Mouse (Mus musculus) hindbrain, postnatal 0 days (tissue): Measurements from ENCODE around the gene Gtf3c2. TPM values are rescaled to one million over a fixed set of nuclear protein-coding genes. Genes with fewer than 3 reads are reported as not detected.

Source experiments
- ATAC-seq: fragments of 200-750 bp; cut with Nextera tagmentation; 2 replicates; pipeline ENCODE4 v1.8.0; 2017; ENCODE audit warnings: mild to moderate bottlenecking, moderate TSS enrichment, moderate library complexity
- DNase-seq: peaks from one replicate; pipeline ENCODE4 v3.0.0-alpha.2; 2015; ENCODE audit warnings: low spot score
- H3K27ac ChIP-seq: fragments of 300-500 bp; sonication (generic); 2 replicates; pipeline ENCODE4 v1.5.1; 2014; ENCODE audit warnings: mild to moderate bottlenecking
- H3K27me3 ChIP-seq: fragments of 300-500 bp; sonication (generic); 2 replicates; pipeline ENCODE4 v1.6.1; 2014; ENCODE audit warnings: low read length, mixed read lengths; ENCODE audit not compliant: insufficient read depth
- H3K36me3 ChIP-seq: fragments of 300-500 bp; sonication (generic); 2 replicates; pipeline ENCODE4 v1.6.1; 2014; ENCODE audit warnings: low read length, mixed read lengths; ENCODE audit not compliant: insufficient read depth
- H3K4me1 ChIP-seq: fragments of 300-500 bp; sonication (generic); 2 replicates; pipeline ENCODE4 v1.6.1; 2014; ENCODE audit warnings: antibody characterized with exemption, low read length, mixed read lengths; ENCODE audit not compliant: insufficient read depth
- H3K4me2 ChIP-seq: fragments of 300-500 bp; sonication (generic); 2 replicates; pipeline ENCODE4 v1.6.1; 2014; ENCODE audit warnings: low read depth, mild to moderate bottlenecking, low read length, moderate library complexity, mixed read lengths
- H3K4me3 ChIP-seq: fragments of 300-500 bp; sonication (generic); 2 replicates; pipeline ENCODE4 v1.5.1; 2014; ENCODE audit warnings: low read length
- H3K9ac ChIP-seq: fragments of 300-500 bp; sonication (generic); replicated peaks from 2 replicates; pipeline ENCODE4 v1.6.1; 2014; ENCODE audit warnings: mild to moderate bottlenecking, low read length, moderate library complexity, mixed read lengths
- H3K9me3 ChIP-seq: fragments of 300-500 bp; sonication (generic); 2 replicates; pipeline ENCODE4 v1.6.1; 2016; ENCODE audit warnings: low read length, mixed read lengths
- CTCF ChIP-seq: IDR thresholded peaks from 2 replicates; pipeline ENCODE4 v1.5.1; 2016; ENCODE audit warnings: antibody characterized with exemption, control low read depth, low read depth
- WGBS: fragments of 180-500 bp; shearing (Covaris S2); extraction: QIAGEN DNeasy Blood & Tissue Kit; methylation state at CpG from one replicate; pipeline ENCODE4 v1.1.7; 2014; 5-methylcytosine and 5-hydroxymethylcytosine counted together
- polyA plus RNA-seq: library from polyadenylated mRNA; unstranded; fragments of >200 nt; fragmentation: Nextera tagmentation; extraction: Ambion mirVana; gene quantifications from 2 replicates; pipeline ENCODE4 v1.2.1, GENCODE M21; 2015
- total RNA-seq: library from RNA; depleted of rRNA; stranded (reverse); fragments of >200 nt; gene quantifications from 2 replicates; pipeline ENCODE4 v1.2.3, GENCODE M21; 2014

Gtf3c2 gene
- total and polyA plus RNA-seq, 2 experiments from 2014 or later, result 46.1 to 65.6 TPM

- no peak for DNase-seq
- no peak overlapping the region for H3K4me2 ChIP-seq
Measured at GRCm38 (mm10) chr5:31198170-31198569, 18.2 kb upstream of the Gtf3c2 start.

GRCm38 (mm10) chr5:31197072-31197471, 17.1 kb upstream of the Gtf3c2 start:
- Histone ChIP-seq H3K27me3 (no peaks in the 10 kb centered on the region), H3K9ac (no peak overlapping the region), H3K4me1 (peaks cover 9% of the 10 kb centered on the region), H3K27ac (no peak overlapping the region), H3K4me2 (no peak overlapping the region), H3K36me3 (peaks cover 59% of the 10 kb centered on the region), H3K9me3 (peaks cover 5% of the 10 kb centered on the region; the same call in 1 of the 2 replicates), H3K4me3 (no peak overlapping the region)
- ATAC-seq, result no peak
- WGBS, result 93% methylated on average over 12 of the region's 12 CpGs
- TF ChIP-seq CTCF, result no peak
- DNase-seq, result no peak

More at GRCm38 (mm10) chr5:31198170-31198569, 18.2 kb upstream of the Gtf3c2 start:
- H3K4me1 ChIP-seq, result peaks cover 11% of the 10 kb centered on the region; the same call in 1 of the 2 replicates
- no peak for TF ChIP-seq CTCF
- H3K27me3 ChIP-seq, result no peaks in the 10 kb centered on the region
- H3K9me3 ChIP-seq, result peaks cover 5% of the 10 kb centered on the region; the same call in 1 of the 2 replicates
- H3K36me3 ChIP-seq, result peaks cover 62% of the 10 kb centered on the region
- 83% methylated on average over 9 of the region's 9 CpGs for WGBS
- ATAC-seq, result no peak
- no peak overlapping the region for H3K27ac ChIP-seq
- H3K9ac ChIP-seq, result no peak overlapping the region
- H3K4me3 ChIP-seq, result no peak overlapping the region

DNA sequence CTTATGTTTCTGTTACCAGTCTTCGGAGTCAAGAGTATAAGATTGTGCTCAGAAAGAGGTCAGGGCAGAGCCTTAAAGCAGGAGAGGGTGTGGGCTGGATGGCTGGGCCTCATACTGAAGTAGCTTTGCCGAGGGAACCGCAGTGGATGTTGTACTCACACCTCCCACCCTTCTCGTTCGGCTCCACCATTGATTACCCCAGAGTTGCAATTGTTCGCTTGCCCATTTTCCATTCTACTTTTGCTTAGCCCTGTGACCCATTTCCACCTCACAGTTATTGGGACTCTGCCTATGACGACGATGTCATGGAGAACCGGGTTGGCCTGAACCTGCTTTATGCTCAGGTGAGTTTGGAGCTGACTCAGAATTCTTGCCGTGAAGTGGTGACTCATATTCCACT, 16.3 kb upstream of the Gtf3c2 start:
- no peaks in the 10 kb centered on the region for H3K27me3 ChIP-seq
- no peak overlapping the region for H3K4me3 ChIP-seq
- 93% methylated on average over 10 of the region's 10 CpGs for WGBS
- H3K36me3 ChIP-seq, result peaks cover 61% of the 10 kb centered on the region
- peaks cover 5% of the 10 kb centered on the region; the same call in 1 of the 2 replicates for H3K9me3 ChIP-seq
- no peak overlapping the region for H3K9ac ChIP-seq
- H3K27ac ChIP-seq, result no peak overlapping the region
- DNase-seq (no peak), ATAC-seq (no peak)
- peaks cover 13% of the 10 kb centered on the region for H3K4me1 ChIP-seq
- H3K4me2 ChIP-seq, result no peak overlapping the region
- no peak for TF ChIP-seq CTCF

- Histone ChIP-seq H3K36me3 (peaks cover 66% of the 10 kb centered on the region), H3K27ac (no peak overlapping the region), H3K27me3 (no peaks in the 10 kb centered on the region), H3K4me1 (peaks cover 13% of the 10 kb centered on the region), H3K4me3 (no peak overlapping the region), H3K9me3 (peaks cover 5% of the 10 kb centered on the region; the same call in 1 of the 2 replicates), H3K4me2 (no peak overlapping the region), H3K9ac (no peak overlapping the region)
- DNase-seq (no peak), ATAC-seq (no peak)
- no peak for TF ChIP-seq CTCF
- 91% methylated on average over 4 of the region's 4 CpGs for WGBS
Measured at GRCm38 (mm10) chr5:31195671-31196070, 15.7 kb upstream of the Gtf3c2 start.

- peaks cover 13% of the 10 kb centered on the region for H3K4me1 ChIP-seq
- ATAC-seq, result no peak
- H3K4me3 ChIP-seq, result no peak overlapping the region
Measured at GRCm38 (mm10) chr5:31194486-31195485, 14.8 kb upstream of the Gtf3c2 start.

DNA sequence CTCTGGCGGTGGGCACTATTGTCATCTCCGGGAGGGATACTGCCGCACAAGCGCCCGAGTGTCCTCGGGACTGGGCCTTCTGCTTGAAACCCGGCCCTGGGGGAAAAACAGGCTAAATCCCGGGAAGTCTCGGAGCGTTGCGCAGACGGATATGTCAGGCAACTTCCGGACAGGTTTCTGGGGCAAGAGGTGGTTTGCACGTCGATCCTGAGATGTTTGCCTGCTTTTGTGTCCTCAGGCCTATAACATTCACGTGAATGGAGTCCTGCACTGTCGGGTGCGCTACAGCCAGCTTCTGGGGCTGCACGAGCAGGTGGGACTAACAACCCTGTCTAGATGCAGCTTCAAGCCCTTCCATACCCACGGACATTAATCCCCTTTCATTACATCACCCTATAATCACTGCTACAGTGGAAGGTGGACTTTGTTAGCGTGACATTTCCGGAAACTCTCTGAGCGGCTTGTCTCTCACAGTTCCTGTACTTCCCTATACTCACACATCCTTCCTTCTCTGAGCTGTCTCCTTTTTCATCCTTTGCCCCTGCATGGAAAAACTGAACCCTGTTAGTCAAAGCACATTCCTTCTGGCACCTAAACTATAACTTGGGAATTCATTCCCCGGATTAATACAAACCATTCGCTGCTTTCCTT, 13.8 kb upstream of the Gtf3c2 start:
- ATAC-seq (no peak), DNase-seq (peak; percentile 38)
- Histone ChIP-seq H3K27me3 (no peaks in the 10 kb centered on the region), H3K36me3 (peaks cover 66% of the 10 kb centered on the region), H3K9me3 (no peaks in the 10 kb centered on the region), H3K9ac (peak overlapping the region; percentile 83), H3K4me2 (peak overlapping the region; percentile 94), H3K27ac (peak overlapping the region; percentile 87), H3K4me3 (peak overlapping the region; percentile 70), H3K4me1 (peaks cover 13% of the 10 kb centered on the region)
- 14% methylated on average over 25 of the region's 25 CpGs for WGBS
- TF ChIP-seq CTCF, result no peak

More at GRCm38 (mm10) chr5:31194486-31195485, 14.8 kb upstream of the Gtf3c2 start:
- TF ChIP-seq CTCF, result no peak
- no peak overlapping the region; the same call in 1 of the 2 replicates for H3K9ac ChIP-seq
- no peaks in the 10 kb centered on the region for H3K27me3 ChIP-seq
- WGBS, result 93% methylated on average over 16 of the region's 16 CpGs
- DNase-seq, result no peak
- no peaks in the 10 kb centered on the region for H3K9me3 ChIP-seq
- peak overlapping the region; percentile 94; the same call in 1 of the 2 replicates for H3K4me2 ChIP-seq
- peaks cover 69% of the 10 kb centered on the region for H3K36me3 ChIP-seq
- H3K27ac ChIP-seq, result no peak overlapping the region
